36 mouse cellular contexts compared by ENCODE assay signal in genomic region chr7:44922530-44922929, GRCm38 (mm10). TPM values are rescaled to one million over a fixed set of nuclear protein-coding genes. Genes with fewer than 3 reads are reported as not detected.
DNase-seq lines count a peak whose midpoint lies in the region; ATAC-seq lines count a peak whose summit lies in the region.
"Had no signal": no experiment of that assay in that cellular context is flagged by ENCODE, and none has a peak within 500 bp of the region (broad histone marks: within the 10 kb centered on the region; RNA-seq: fewer than 3 reads in every experiment).

No protein-coding gene starts in this region.

- H3K4me3 ChIP-seq in liver, embryonic 13.5 days (replicated peaks) = no peak overlapping the region
- H3K4me3 ChIP-seq: embryonic facial prominence, embryonic 13.5 days; erythroblast, embryonic 14.5 days; forebrain, embryonic 13.5 days; heart, adult 2 months; heart, embryonic 12.5 days; hindbrain, embryonic 15.5 days; layer of hippocampus, adult 2 months; lung, embryonic 15.5 days; megakaryocyte, embryonic 14.5 days; midbrain, embryonic 15.5 days had no signal

- peak; percentile 54 for ATAC-seq in erythroblast, adult 5-6 weeks (replicated peaks; ENCODE audit: low FRiP score, poor library complexity, severe bottlenecking)
- peak; percentile 91 for ATAC-seq in liver, embryonic 13.5 days (ENCODE audit: low read depth)
- peak; percentile 84 for ATAC-seq in megakaryocyte progenitor cell, adult 5-6 weeks (replicated peaks; ENCODE audit: poor library complexity)
- ATAC-seq: forebrain, embryonic 13.5 days; inflammation-experienced regulatory T-cells, adult 6 months; midbrain, embryonic 15.5 days had no signal

- H3K4me1 ChIP-seq in liver, embryonic 13.5 days (replicated peaks) = peaks cover 78% of the 10 kb centered on the region

- intact Hi-C loops in heart, postnatal 25 days (cut with DNase I) = no loop called here
- intact Hi-C loops in left cerebral cortex, postnatal 14 days (cut with DNase I) = no loop called here

- peak overlapping the region; percentile 32 for H3K4me2 ChIP-seq in liver, embryonic 13.5 days
- H3K4me2 ChIP-seq: embryonic facial prominence, embryonic 13.5 days; forebrain, embryonic 13.5 days; heart, embryonic 12.5 days; hindbrain, embryonic 15.5 days; lung, embryonic 15.5 days; midbrain, embryonic 15.5 days had no signal

- H3K36me3 ChIP-seq in liver, embryonic 13.5 days = peaks cover 82% of the 10 kb centered on the region

- H3K27me3 ChIP-seq in liver, embryonic 13.5 days = no peaks in the 10 kb centered on the region
- H3K27me3 ChIP-seq: CH12.LX; embryonic facial prominence, embryonic 13.5 days; forebrain, embryonic 13.5 days; heart, embryonic 12.5 days; hindbrain, embryonic 15.5 days; lung, embryonic 15.5 days; megakaryocyte, embryonic 14.5 days; midbrain, embryonic 15.5 days had no signal

- H3K9me3 ChIP-seq in liver, embryonic 13.5 days (replicated peaks) = no peaks in the 10 kb centered on the region
- H3K9me3 ChIP-seq: embryonic facial prominence, embryonic 13.5 days; forebrain, embryonic 13.5 days; heart, embryonic 12.5 days; hindbrain, embryonic 15.5 days; lung, embryonic 15.5 days; megakaryocyte, embryonic 14.5 days; midbrain, embryonic 15.5 days had no signal

- peak overlapping the region; percentile 24; the same call in 1 of the 2 replicates for H3K9ac ChIP-seq in liver, embryonic 13.5 days
- H3K9ac ChIP-seq: embryonic facial prominence, embryonic 13.5 days; forebrain, embryonic 13.5 days; heart, embryonic 12.5 days; hindbrain, embryonic 15.5 days; lung, embryonic 15.5 days; midbrain, embryonic 15.5 days had no signal

- peak overlapping the region; percentile 60 for H3K27ac ChIP-seq in liver, embryonic 13.5 days
- H3K27ac ChIP-seq: embryonic facial prominence, embryonic 13.5 days; forebrain, embryonic 13.5 days; heart, adult 2 months; hindbrain, embryonic 15.5 days; layer of hippocampus, adult 2 months; lung, embryonic 15.5 days; midbrain, embryonic 15.5 days; stomach, postnatal 0 days had no signal

- DNase-seq in heart, adult 11 months = peak; percentile 85
- DNase-seq in heart, postnatal 25 days (ENCODE audit: low spot score) = no peak
- DNase-seq in liver, embryonic 13.5 days = peak; percentile 46
- DNase-seq in thymus, postnatal 25 days = no peak
- DNase-seq in left cerebral cortex, postnatal 14 days (ENCODE audit: low spot score in 2 of 2) = no peak
- no peak for DNase-seq in adrenal gland, postnatal 14 days
- DNase-seq: adrenal gland, adult 8-10 months; cerebellum, adult 9-10 months; gastrocnemius, postnatal 25 days; heart, adult 2 months; kidney, adult 11 months; kidney, postnatal 25 days; left cerebral cortex, postnatal 4 days; lung, postnatal 36 days; right cerebral cortex, postnatal 4 days; thymus, adult 18-20 months; thymus, postnatal 36 days had no signal

RNA-seq across cellular contexts. Expression of gene Ap2a1, which starts 6.8 kb away (rescaled TPM):
- 10 to 100 TPM; 72.5 to 73.1 TPM for total RNA-seq in heart, postnatal 25 days (2021)
- 29.4 and 43.1 TPM in 2 replicates for total RNA-seq in erythroblast, adult 5-6 weeks (2015; ENCODE audit: low replicate concordance)
- total RNA-seq in erythroblast, adult 5-6 weeks (2017; ENCODE audit: low replicate concordance) = 27.5 and 36.0 TPM in 2 replicates
- 69.5 and 82.4 TPM in 2 replicates for polyA plus RNA-seq in liver, embryonic 13.5 days (2015; fragmentation: Nextera tagmentation; extraction: Ambion mirVana)
- 36.1 and 40.4 TPM in 2 replicates for total RNA-seq in megakaryocyte progenitor cell, adult 5-6 weeks (2015)
- 25.8 and 39.8 TPM in 2 replicates for total RNA-seq in megakaryocyte progenitor cell, adult 5-6 weeks (2017)
- 100 to 1,000 TPM; 381 to 392 TPM for total RNA-seq in left cerebral cortex, postnatal 14 days (2021)
- 81.2 and 83.2 TPM in 2 replicates for total RNA-seq in adrenal gland, postnatal 14 days (2021)

RNA-seq across cellular contexts. Expression of gene Tsks, which starts 20.5 kb away (rescaled TPM):
- not detected for total RNA-seq in heart, postnatal 25 days (2021)
- not detected in 2 replicates for total RNA-seq in erythroblast, adult 5-6 weeks (2015; ENCODE audit: low replicate concordance)
- total RNA-seq in erythroblast, adult 5-6 weeks (2017; ENCODE audit: low replicate concordance) = not detected in 2 replicates
- polyA plus RNA-seq in liver, embryonic 13.5 days (2015; fragmentation: Nextera tagmentation; extraction: Ambion mirVana) = 0.07 and 0.22 TPM in 2 replicates
- total RNA-seq in megakaryocyte progenitor cell, adult 5-6 weeks (2015) = not detected in 2 replicates
- total RNA-seq in megakaryocyte progenitor cell, adult 5-6 weeks (2017) = not detected in 2 replicates
- total RNA-seq in left cerebral cortex, postnatal 14 days (2021) = 1 to 10 TPM; 2.6 to 2.8 TPM
- not detected in 2 replicates for total RNA-seq in adrenal gland, postnatal 14 days (2021)
- total RNA-seq: adrenal gland, adult 8-10 months; CH12.LX; gastrocnemius, postnatal 25 days; heart, adult 2 months; hematopoietic stem cell, adult 5-6 weeks; left cerebral cortex, postnatal 4 days; neutrophil, adult 5-6 weeks had no signal
- polyA plus RNA-seq: erythroblast, embryonic 14.5 days; forebrain, embryonic 13.5 days; heart, embryonic 12.5 days; inflammation-experienced regulatory T-cells, adult 6 months; kidney, embryonic 14.5 days; neural tube, embryonic 11.5 days; spleen, adult 2 months had no signal

RNA-seq across cellular contexts. Expression of gene Fuz, which starts 26.7 kb away (rescaled TPM):
- 10 to 100 TPM; 12.9 to 15.0 TPM for total RNA-seq in heart, postnatal 25 days (2021)
- total RNA-seq in erythroblast, adult 5-6 weeks (2015; ENCODE audit: low replicate concordance) = 1.3 TPM in 1 of 2 replicates, not detected in the other
- 2.2 and 4.3 TPM in 2 replicates for total RNA-seq in erythroblast, adult 5-6 weeks (2017; ENCODE audit: low replicate concordance)
- polyA plus RNA-seq in liver, embryonic 13.5 days (2015; fragmentation: Nextera tagmentation; extraction: Ambion mirVana) = 7.2 and 7.5 TPM in 2 replicates
- total RNA-seq in megakaryocyte progenitor cell, adult 5-6 weeks (2015) = 9.8 and 10.6 TPM in 2 replicates
- 16.6 and 19.9 TPM in 2 replicates for total RNA-seq in megakaryocyte progenitor cell, adult 5-6 weeks (2017)
- 10 to 100 TPM; 20.4 to 22.9 TPM for total RNA-seq in left cerebral cortex, postnatal 14 days (2021)
- 23.5 and 24.8 TPM in 2 replicates for total RNA-seq in adrenal gland, postnatal 14 days (2021)

RNA-seq across cellular contexts. Expression of gene Med25, which starts 30.0 kb away (rescaled TPM):
- 10 to 100 TPM; 66.7 to 73.9 TPM for total RNA-seq in heart, postnatal 25 days (2021)
- 6.5 and 8.4 TPM in 2 replicates for total RNA-seq in erythroblast, adult 5-6 weeks (2015; ENCODE audit: low replicate concordance)
- 3.2 and 5.3 TPM in 2 replicates for total RNA-seq in erythroblast, adult 5-6 weeks (2017; ENCODE audit: low replicate concordance)
- polyA plus RNA-seq in liver, embryonic 13.5 days (2015; fragmentation: Nextera tagmentation; extraction: Ambion mirVana) = 47.2 and 51.2 TPM in 2 replicates
- 26.0 and 36.8 TPM in 2 replicates for total RNA-seq in megakaryocyte progenitor cell, adult 5-6 weeks (2015)
- 11.4 and 14.5 TPM in 2 replicates for total RNA-seq in megakaryocyte progenitor cell, adult 5-6 weeks (2017)
- 100 to 1,000 TPM in 1 of 2 experiments, 10 to 100 TPM in 1; 92.5 to 103 TPM for total RNA-seq in left cerebral cortex, postnatal 14 days (2021)
- total RNA-seq in adrenal gland, postnatal 14 days (2021) = 75.3 and 87.2 TPM in 2 replicates

RNA-seq across cellular contexts. Expression of gene Cpt1c, which starts 52.1 kb away (rescaled TPM):
- 1 to 10 TPM; 2.7 to 3.1 TPM for total RNA-seq in heart, postnatal 25 days (2021)
- total RNA-seq in erythroblast, adult 5-6 weeks (2015; ENCODE audit: low replicate concordance) = 0.19 and 1.5 TPM in 2 replicates
- total RNA-seq in erythroblast, adult 5-6 weeks (2017; ENCODE audit: low replicate concordance) = 0.28 and 0.51 TPM in 2 replicates
- 1.9 and 2.3 TPM in 2 replicates for polyA plus RNA-seq in liver, embryonic 13.5 days (2015; fragmentation: Nextera tagmentation; extraction: Ambion mirVana)
- total RNA-seq in megakaryocyte progenitor cell, adult 5-6 weeks (2015) = 0.42 and 0.54 TPM in 2 replicates
- total RNA-seq in megakaryocyte progenitor cell, adult 5-6 weeks (2017) = 0.25 and 1.6 TPM in 2 replicates
- 100 to 1,000 TPM in 1 of 2 experiments, 10 to 100 TPM in 1; 97.4 to 101 TPM for total RNA-seq in left cerebral cortex, postnatal 14 days (2021)
- 9.6 and 12.4 TPM in 2 replicates for total RNA-seq in adrenal gland, postnatal 14 days (2021)
- total RNA-seq: neutrophil, adult 5-6 weeks had no signal

Comparison
In these comparisons a context has a peak if more than half of its experiments do, and no peak if none do; other contexts are left out.
1. DNase-seq: peak in heart, adult 11 months (single experiment) and liver, embryonic 13.5 days (single experiment); none in heart, postnatal 25 days (single experiment), thymus, postnatal 25 days (single experiment), left cerebral cortex, postnatal 14 days (0 of 2) and adrenal gland, postnatal 14 days (single experiment).
2. Peak in every context shown above with its lines, with median percentiles within 50 percentile points of each other: ATAC-seq.